Mouse (Mus musculus) forebrain, embryonic 13.5 days (tissue): ENCODE measurements around the gene Usp17lc. TPM values are rescaled to one million over a fixed set of nuclear protein-coding genes. Genes with fewer than 3 reads are reported as not detected.
"Not testable (repeated sequence)": the region's sequence is repeated elsewhere in the genome, so short reads cannot be mapped to it uniquely, and the experiment has no call there.

ENCODE experiments used
- ATAC-seq: fragments of 200-750 bp; cut with Nextera tagmentation; 2 replicates; pipeline ENCODE4 v1.8.0; 2017
- H3K27ac ChIP-seq: fragments of 300-500 bp; sonication (generic); 2 replicates; pipeline ENCODE4 v1.5.1; 2015; ENCODE audit warnings: inconsistent platforms, mild to moderate bottlenecking, moderate library complexity
- H3K27me3 ChIP-seq: fragments of 300-500 bp; sonication (generic); 2 replicates; pipeline ENCODE4 v1.6.1; 2015; ENCODE audit warnings: mild to moderate bottlenecking, inconsistent platforms
- H3K36me3 ChIP-seq: fragments of 300-500 bp; sonication (generic); 2 replicates; pipeline ENCODE4 v1.6.1; 2015; ENCODE audit warnings: mild to moderate bottlenecking, inconsistent platforms; ENCODE audit not compliant: poor library complexity, severe bottlenecking
- H3K4me1 ChIP-seq: fragments of 300-500 bp; sonication (generic); 2 replicates; pipeline ENCODE4 v1.6.1; 2015; ENCODE audit warnings: inconsistent platforms
- H3K4me2 ChIP-seq: fragments of 300-500 bp; sonication (generic); 2 replicates; pipeline ENCODE4 v1.6.1; 2015; ENCODE audit warnings: inconsistent platforms, mild to moderate bottlenecking, moderate library complexity
- H3K4me3 ChIP-seq: fragments of 300-500 bp; sonication (generic); 2 replicates; pipeline ENCODE4 v1.5.1; 2015; ENCODE audit warnings: mild to moderate bottlenecking, inconsistent platforms
- H3K9ac ChIP-seq: fragments of 300-500 bp; sonication (generic); 2 replicates; pipeline ENCODE4 v1.6.1; 2015; ENCODE audit warnings: mild to moderate bottlenecking, inconsistent platforms
- H3K9me3 ChIP-seq: fragments of 300-500 bp; sonication (generic); replicated peaks from 2 replicates; pipeline ENCODE4 v1.6.1; 2016; ENCODE audit warnings: inconsistent platforms
- WGBS: fragments of 180-500 bp; shearing (Covaris S2); methylation state at CpG from one replicate; pipeline ENCODE4 v1.1.7; 2015; 5-methylcytosine and 5-hydroxymethylcytosine counted together
- microRNA-seq: library from miRNA; unstranded; fragments of <30 nt; microRNA quantifications from one replicate; pipeline ENCODE4, GENCODE M21; 2016
- polyA plus RNA-seq: library from polyadenylated mRNA; unstranded; fragments of >200 nt; fragmentation: Nextera tagmentation; extraction: Ambion mirVana; gene quantifications from 2 replicates; pipeline ENCODE4 v1.2.1, GENCODE M21; 2015

Gene Usp17lc
- polyA plus RNA-seq, result not detected in 2 replicates

DNA sequence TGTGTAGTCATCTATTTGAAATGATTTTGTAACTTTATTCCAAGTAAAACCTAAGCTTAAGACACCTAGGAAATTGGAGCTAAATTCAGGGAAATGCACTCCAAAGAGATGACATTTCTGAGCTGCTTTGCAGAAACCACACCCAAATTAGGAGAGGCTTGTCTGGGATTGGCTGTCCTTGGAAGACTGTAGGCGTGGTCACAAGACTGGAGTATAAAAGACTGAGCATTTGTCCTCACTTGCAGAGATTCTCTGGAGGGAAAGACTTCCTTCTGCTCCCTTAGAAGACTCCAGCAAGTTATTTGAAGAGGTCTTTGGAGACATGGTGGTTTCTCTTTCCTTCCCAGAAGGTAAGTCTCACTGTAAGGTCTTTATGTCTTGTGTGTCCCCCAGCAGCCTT lies at the start of gene Usp17lc:
TSS of gene Usp17lc (plus strand) at position 301 of the 400 bp plus-strand sequence.
- not testable (repeated sequence) for H3K36me3 ChIP-seq
- WGBS, result 40% methylated on average over 1 of the region's 1 CpGs

DNA sequence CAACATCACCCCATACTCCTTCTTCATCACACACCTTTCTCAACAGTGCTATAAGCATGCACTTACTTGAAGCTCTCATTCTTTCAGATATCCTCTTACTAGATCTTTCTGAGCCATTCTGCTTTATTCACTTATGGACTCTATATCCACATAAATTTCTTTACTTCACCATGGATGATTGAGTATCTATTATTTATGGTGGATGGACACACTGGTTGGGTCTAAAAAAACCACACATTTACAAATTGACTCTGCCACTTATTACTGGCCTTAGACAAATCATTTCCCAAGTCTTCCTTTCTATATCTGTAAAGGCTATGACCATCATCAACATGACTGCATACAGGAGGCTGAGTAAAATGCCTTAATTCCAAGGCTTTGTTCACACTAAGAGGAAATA lies 28.8 kb upstream of the Usp17lc start, which contains the start of gene Olfr603:
TSS of gene Olfr603 (minus strand) at position 101 of the 400 bp plus-strand sequence.
- Histone ChIP-seq H3K4me1 (no peaks in the 10 kb centered on the region), H3K27me3 (no peaks in the 10 kb centered on the region), H3K27ac (no peak within 1 kb of the TSS), H3K4me2 (no peak within 1 kb of the TSS), H3K36me3 (no peaks in the 10 kb centered on the region), H3K9ac (no peak within 1 kb of the TSS), H3K9me3 (no peaks in the 10 kb centered on the region), H3K4me3 (no peak within 1 kb of the TSS)
- ATAC-seq, result no peak

More for the DNA sequence above, at the start of gene Usp17lc:
- H3K9ac ChIP-seq, ATAC-seq, H3K9me3 ChIP-seq, H3K4me2 ChIP-seq, H3K27ac ChIP-seq, H3K4me1 ChIP-seq, H3K27me3 ChIP-seq, H3K4me3 ChIP-seq: not testable (repeated sequence)

DNA sequence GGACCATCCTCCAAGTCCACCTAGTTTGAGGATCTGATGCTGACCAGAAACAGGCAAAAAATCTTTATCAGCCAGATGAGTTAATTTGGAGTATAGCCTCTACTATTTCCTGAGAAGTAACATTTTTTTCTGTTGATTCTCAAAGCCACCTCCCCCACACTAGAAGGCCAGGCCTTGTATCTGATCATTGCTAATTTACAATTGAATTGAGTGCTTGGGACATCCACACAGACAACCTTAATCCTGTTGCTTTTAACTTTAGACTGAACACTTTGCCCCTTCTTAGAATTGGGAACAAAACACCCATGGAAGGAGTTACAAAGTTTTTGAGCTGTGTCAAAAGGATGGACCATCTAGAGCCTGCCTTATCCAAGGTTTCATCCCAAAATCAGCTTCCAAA lies 17.1 kb upstream of the Usp17lc start:
- Histone ChIP-seq H3K9me3 (no peaks in the 10 kb centered on the region), H3K27ac (no peak overlapping the region), H3K4me1 (no peaks in the 10 kb centered on the region), H3K36me3 (no peaks in the 10 kb centered on the region), H3K9ac (no peak overlapping the region), H3K27me3 (no peaks in the 10 kb centered on the region), H3K4me2 (no peak overlapping the region), H3K4me3 (no peak overlapping the region)
- ATAC-seq, result no peak

DNA sequence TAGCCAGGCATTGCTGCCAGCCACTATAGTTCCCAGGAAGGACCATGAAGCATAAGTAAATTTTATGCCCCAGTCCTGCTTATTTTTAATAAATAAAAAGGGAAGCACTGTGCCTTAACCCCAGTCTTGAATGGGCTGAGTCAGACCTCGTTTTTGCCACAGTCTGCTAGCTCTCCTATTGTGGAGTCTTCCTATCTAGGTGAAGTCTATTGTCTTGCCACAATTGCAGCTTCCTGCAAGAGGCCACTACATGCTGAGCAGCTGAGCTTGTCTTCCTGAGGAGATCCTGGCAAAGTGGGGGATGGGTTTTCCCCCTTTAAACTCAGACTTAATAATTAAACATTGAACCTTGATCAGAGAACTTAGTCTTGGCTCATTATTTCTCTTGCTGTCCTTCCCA lies 15.9 kb upstream of the Usp17lc start:
- H3K36me3 ChIP-seq, result no peaks in the 10 kb centered on the region
- H3K27ac ChIP-seq, result no peak overlapping the region
- no peak overlapping the region for H3K4me3 ChIP-seq
- H3K4me1 ChIP-seq, result no peaks in the 10 kb centered on the region
- H3K27me3 ChIP-seq, result no peaks in the 10 kb centered on the region
- ATAC-seq, result no peak
- H3K4me2 ChIP-seq, result no peak overlapping the region
- 4% methylated on average over 1 of the region's 1 CpGs for WGBS
- no peak overlapping the region for H3K9ac ChIP-seq
- H3K9me3 ChIP-seq, result no peaks in the 10 kb centered on the region

DNA sequence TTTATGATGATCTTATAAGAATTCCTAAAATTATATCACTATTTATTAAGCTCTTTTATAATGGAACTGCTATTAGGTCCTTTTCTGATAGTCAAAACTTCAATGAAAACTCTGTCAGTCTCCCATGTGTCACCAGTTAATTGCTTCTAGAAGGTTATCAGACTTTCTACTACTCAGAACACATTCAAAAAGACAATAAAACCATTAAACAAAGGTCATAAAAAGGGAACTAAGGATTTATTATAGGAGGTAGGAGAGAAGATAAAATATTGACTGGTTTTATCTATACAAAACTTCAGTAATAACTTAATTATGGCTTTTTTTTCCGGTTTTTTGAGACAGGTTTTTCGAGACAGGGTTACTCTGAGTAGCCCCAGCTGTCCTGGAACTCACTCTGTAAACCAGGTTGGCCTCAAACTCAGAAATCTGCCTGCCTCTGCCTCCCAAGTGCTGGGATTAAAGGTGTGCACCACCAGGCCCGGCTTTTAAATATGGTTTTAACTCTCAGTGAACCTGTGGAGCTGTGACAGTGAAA lies 8.3 kb upstream of the Usp17lc start:
- H3K27ac ChIP-seq, H3K36me3 ChIP-seq, H3K9me3 ChIP-seq, H3K4me2 ChIP-seq, H3K4me1 ChIP-seq, ATAC-seq, H3K9ac ChIP-seq, H3K4me3 ChIP-seq, H3K27me3 ChIP-seq: not testable (repeated sequence)
- 73% methylated on average over 3 of the region's 3 CpGs for WGBS

DNA sequence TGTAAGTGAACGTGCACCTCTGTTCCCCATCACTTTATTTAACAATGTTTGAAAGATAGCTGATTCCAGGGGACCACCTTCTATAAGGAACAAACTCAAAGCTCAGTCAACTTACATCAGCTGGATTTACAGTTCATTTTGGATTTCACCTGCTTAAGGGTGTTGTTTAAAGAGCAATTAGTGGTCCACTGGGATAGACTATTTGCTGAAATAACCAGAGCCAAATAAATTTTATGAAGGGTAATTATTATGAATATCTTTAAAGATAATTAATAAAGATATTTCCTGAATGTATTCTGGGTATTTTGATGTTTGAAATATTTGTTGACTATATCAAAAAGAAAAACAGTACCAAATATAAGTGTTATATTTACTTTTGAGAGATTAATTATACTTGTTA lies 30.5 kb downstream of the Usp17lc start, which contains the start of gene Olfr605:
TSS of gene Olfr605 (minus strand) at position 101 of the 400 bp plus-strand sequence.
- Histone ChIP-seq H3K27ac (no peak within 1 kb of the TSS), H3K4me2 (no peak within 1 kb of the TSS), H3K4me3 (no peak within 1 kb of the TSS), H3K4me1 (no peaks in the 10 kb centered on the region), H3K9me3 (no peaks in the 10 kb centered on the region), H3K36me3 (no peaks in the 10 kb centered on the region), H3K27me3 (no peaks in the 10 kb centered on the region), H3K9ac (no peak within 1 kb of the TSS)
- ATAC-seq, result no peak
- whole genome bisulfite sequencing, result 85% methylated on average over 1 of the region's 1 CpGs

DNA sequence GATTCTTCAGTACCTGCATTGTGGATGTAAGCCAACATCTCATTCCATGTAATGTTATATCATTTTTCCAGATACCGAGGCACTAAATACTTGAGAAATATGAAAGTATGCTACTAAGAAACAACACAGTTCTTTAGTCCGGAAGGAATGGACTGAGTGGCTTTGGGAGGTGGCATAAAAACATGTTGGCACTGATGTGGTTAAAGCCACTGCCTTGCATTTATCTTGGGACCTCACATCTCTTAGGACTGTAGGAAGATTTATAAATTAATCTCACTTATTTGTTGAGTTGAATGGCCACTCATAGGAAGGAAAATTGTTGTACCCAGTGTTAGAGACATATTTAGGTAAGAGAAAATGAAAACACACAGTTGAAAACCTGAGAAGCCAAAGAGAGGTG lies 33.9 kb downstream of the Usp17lc start, which contains the start of gene Olfr606:
TSS of gene Olfr606 (plus strand) at position 301 of the 400 bp plus-strand sequence.
- ATAC-seq, result no peak
- no peaks in the 10 kb centered on the region for H3K9me3 ChIP-seq
- no peak within 1 kb of the TSS for H3K4me2 ChIP-seq
- no peaks in the 10 kb centered on the region for H3K36me3 ChIP-seq
- H3K9ac ChIP-seq, result no peak within 1 kb of the TSS
- 94% methylated on average over 2 of the region's 2 CpGs for WGBS
- no peak within 1 kb of the TSS for H3K27ac ChIP-seq
- H3K4me1 ChIP-seq, result no peaks in the 10 kb centered on the region
- no peak within 1 kb of the TSS for H3K4me3 ChIP-seq
- no peaks in the 10 kb centered on the region for H3K27me3 ChIP-seq

DNA sequence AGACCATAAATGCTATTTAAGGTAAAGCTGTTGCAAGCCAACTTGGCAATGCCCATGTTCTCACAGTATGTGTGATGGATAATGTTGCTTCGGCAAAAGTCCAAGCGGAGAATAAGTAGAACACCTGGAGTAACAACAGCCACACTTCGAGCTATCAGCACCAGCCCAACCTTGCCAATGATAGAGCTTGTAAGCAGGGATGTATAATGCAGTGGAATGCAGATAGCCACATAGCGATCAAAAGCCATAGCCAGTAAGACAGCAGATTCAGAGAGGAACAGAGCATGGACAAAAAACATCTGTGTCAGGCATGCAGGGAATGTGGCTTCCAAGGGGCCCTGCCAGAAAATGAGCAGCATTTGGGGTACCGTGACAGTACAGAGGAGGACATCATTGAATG lies 45.7 kb downstream of the Usp17lc start:
- 92% methylated on average over 5 of the region's 5 CpGs for WGBS

More for the DNA sequence above, 45.7 kb downstream of the Usp17lc start:
- H3K27me3 ChIP-seq, result no peaks in the 10 kb centered on the region
- no peaks in the 10 kb centered on the region for H3K9me3 ChIP-seq
- no peak for ATAC-seq
- no peak overlapping the region for H3K4me2 ChIP-seq
- H3K4me3 ChIP-seq, result no peak overlapping the region
- no peaks in the 10 kb centered on the region for H3K4me1 ChIP-seq
- no peak overlapping the region for H3K27ac ChIP-seq
- no peak overlapping the region for H3K9ac ChIP-seq
- no peaks in the 10 kb centered on the region for H3K36me3 ChIP-seq

Small RNA genes within 50 kb of the gene (microRNA-seq; reads per million reads assigned to microRNA genes)
- not detected for gene Gm25774

Other genes with a start within 250 kb of the Usp17lc start
- not detected in 2 replicates for gene Olfr591, start 236.7 kb upstream of the Usp17lc start, polyA plus RNA-seq
- not detected in 2 replicates for gene Olfr592, start 230.3 kb upstream of the Usp17lc start, polyA plus RNA-seq
- gene Olfr593, start 203.2 kb upstream of the Usp17lc start, polyA plus RNA-seq, result not detected in 2 replicates
- gene Olfr594, start 198.1 kb upstream of the Usp17lc start, polyA plus RNA-seq, result not detected in 2 replicates
- not detected in 2 replicates for gene Usp17ld, start 162.6 kb upstream of the Usp17lc start, polyA plus RNA-seq
- gene Olfr596, start 109.4 kb upstream of the Usp17lc start, polyA plus RNA-seq, result not detected in 2 replicates
- gene Olfr597, start 98.8 kb upstream of the Usp17lc start, polyA plus RNA-seq, result not detected in 2 replicates
- gene Olfr598, start 91.5 kb upstream of the Usp17lc start, polyA plus RNA-seq, result not detected in 2 replicates
- gene Olfr599, start 79.2 kb upstream of the Usp17lc start, polyA plus RNA-seq, result not detected in 2 replicates
- not detected in 2 replicates for gene Olfr600, start 65.4 kb upstream of the Usp17lc start, polyA plus RNA-seq
- not detected in 2 replicates for gene Olfr601, start 52.4 kb upstream of the Usp17lc start, polyA plus RNA-seq
- not detected in 2 replicates for gene Olfr603, start 28.9 kb upstream of the Usp17lc start, polyA plus RNA-seq
- not detected in 2 replicates for gene Olfr605, start 30.4 kb downstream of the Usp17lc start, polyA plus RNA-seq
- not detected in 2 replicates for gene Olfr606, start 34.0 kb downstream of the Usp17lc start, polyA plus RNA-seq
- gene Olfr607, start 49.1 kb downstream of the Usp17lc start, polyA plus RNA-seq, result not detected in 2 replicates
- gene Olfr608, start 54.8 kb downstream of the Usp17lc start, polyA plus RNA-seq, result not detected in 2 replicates
- not detected in 2 replicates for gene Olfr609, start 83.0 kb downstream of the Usp17lc start, polyA plus RNA-seq
- not detected in 2 replicates for gene Olfr610, start 97.0 kb downstream of the Usp17lc start, polyA plus RNA-seq
- gene Olfr611, start 105.8 kb downstream of the Usp17lc start, polyA plus RNA-seq, result not detected in 2 replicates
- not detected in 2 replicates for gene Olfr612, start 127.6 kb downstream of the Usp17lc start, polyA plus RNA-seq
- not detected in 2 replicates for gene Olfr613, start 133.0 kb downstream of the Usp17lc start, polyA plus RNA-seq
- gene Olfr615, start 141.0 kb downstream of the Usp17lc start, polyA plus RNA-seq, result not detected in 2 replicates
- not detected in 2 replicates for gene Olfr616, start 154.1 kb downstream of the Usp17lc start, polyA plus RNA-seq
- gene Olfr617, start 158.0 kb downstream of the Usp17lc start, polyA plus RNA-seq, result not detected in 2 replicates
- gene Olfr618, start 175.0 kb downstream of the Usp17lc start, polyA plus RNA-seq, result not detected in 2 replicates
- not detected in 2 replicates for gene Olfr619, start 185.5 kb downstream of the Usp17lc start, polyA plus RNA-seq
- not detected in 2 replicates for gene Olfr620, start 197.5 kb downstream of the Usp17lc start, polyA plus RNA-seq
- gene Olfr622, start 227.6 kb downstream of the Usp17lc start, polyA plus RNA-seq, result not detected in 2 replicates
- not detected in 2 replicates for gene Olfr623, start 248.6 kb downstream of the Usp17lc start, polyA plus RNA-seq